Mouse (Mus musculus) hindbrain, embryonic 13.5 days (tissue): ENCODE data around the gene Eef2k. TPM values are rescaled to one million over a fixed set of nuclear protein-coding genes. Genes with fewer than 3 reads are reported as not detected.

Experiments used
- ATAC-seq: fragments of 200-750 bp; cut with Nextera tagmentation; 2 replicates; pipeline ENCODE4 v1.8.0; 2017; ENCODE audit warnings: moderate TSS enrichment; ENCODE audit not compliant: low FRiP score
- H3K27ac ChIP-seq: fragments of 300-500 bp; sonication (generic); 2 replicates; pipeline ENCODE4 v1.5.1; 2015; ENCODE audit warnings: inconsistent platforms, mild to moderate bottlenecking, moderate library complexity
- H3K27me3 ChIP-seq: fragments of 300-500 bp; sonication (generic); 2 replicates; pipeline ENCODE4 v1.6.1; 2015; ENCODE audit warnings: mild to moderate bottlenecking, inconsistent platforms
- H3K36me3 ChIP-seq: fragments of 300-500 bp; sonication (generic); 2 replicates; pipeline ENCODE4 v1.6.1; 2015; ENCODE audit warnings: mild to moderate bottlenecking, inconsistent platforms
- H3K4me1 ChIP-seq: fragments of 300-500 bp; sonication (generic); replicated peaks from 2 replicates; pipeline ENCODE4 v1.6.1; 2015; ENCODE audit warnings: inconsistent platforms
- H3K4me2 ChIP-seq: fragments of 300-500 bp; sonication (generic); 2 replicates; pipeline ENCODE4 v1.6.1; 2015; ENCODE audit warnings: inconsistent platforms, mild to moderate bottlenecking, moderate library complexity
- H3K4me3 ChIP-seq: fragments of 300-500 bp; sonication (generic); 2 replicates; pipeline ENCODE4 v1.5.1; 2015; ENCODE audit warnings: mild to moderate bottlenecking, inconsistent platforms
- H3K9ac ChIP-seq: fragments of 300-500 bp; sonication (generic); 2 replicates; pipeline ENCODE4 v1.6.1; 2015; ENCODE audit warnings: mild to moderate bottlenecking, inconsistent platforms
- H3K9me3 ChIP-seq: fragments of 300-500 bp; sonication (generic); 2 replicates; pipeline ENCODE4 v1.6.1; 2016; ENCODE audit warnings: inconsistent platforms
- WGBS: fragments of 180-500 bp; shearing (Covaris S2); methylation state at CpG from one replicate; pipeline ENCODE4 v1.1.7; 2015; 5-methylcytosine and 5-hydroxymethylcytosine counted together
- polyA plus RNA-seq: library from polyadenylated mRNA; unstranded; fragments of >200 nt; fragmentation: Nextera tagmentation; extraction: Ambion mirVana; gene quantifications from 2 replicates; pipeline ENCODE4 v1.2.1, GENCODE M21; 2015

Gene Eef2k
- polyA plus RNA-seq, 1 experiment from 2014 or later: 26.0 TPM

DNA sequence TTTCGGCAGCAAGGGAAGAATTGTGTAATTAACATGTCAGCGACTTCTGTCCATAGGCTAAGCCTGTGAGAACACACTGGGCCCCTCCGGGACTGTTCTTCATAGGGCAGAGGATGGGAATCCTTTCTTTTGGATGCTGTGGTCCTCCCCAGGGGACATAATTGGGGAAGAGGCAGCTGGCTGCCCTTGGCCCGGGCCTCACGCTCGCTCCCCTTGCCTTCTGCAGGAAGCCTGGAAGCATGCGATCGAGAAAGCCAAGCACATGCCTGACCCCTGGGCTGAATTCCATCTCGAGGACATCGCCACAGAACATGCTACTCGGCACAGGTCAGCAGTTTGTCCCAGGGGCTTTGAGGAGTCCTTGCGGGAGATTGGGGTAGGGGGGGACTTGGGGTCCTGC, 30.5 kb downstream of the Eef2k start:
- Histone ChIP-seq H3K9me3 (no peaks in the 10 kb centered on the region), H3K4me1 (peaks cover 10% of the 10 kb centered on the region), H3K27me3 (no peaks in the 10 kb centered on the region), H3K27ac (no peak overlapping the region), H3K36me3 (0 out of 2 replicates have a peak, but pooled peaks cover 3% of the 10 kb centered on the region), H3K9ac (no peak overlapping the region), H3K4me3 (no peak overlapping the region), H3K4me2 (no peak overlapping the region)
- WGBS: 74% methylated on average over 12 of the region's 12 CpGs
- ATAC-seq: no peak

DNA sequence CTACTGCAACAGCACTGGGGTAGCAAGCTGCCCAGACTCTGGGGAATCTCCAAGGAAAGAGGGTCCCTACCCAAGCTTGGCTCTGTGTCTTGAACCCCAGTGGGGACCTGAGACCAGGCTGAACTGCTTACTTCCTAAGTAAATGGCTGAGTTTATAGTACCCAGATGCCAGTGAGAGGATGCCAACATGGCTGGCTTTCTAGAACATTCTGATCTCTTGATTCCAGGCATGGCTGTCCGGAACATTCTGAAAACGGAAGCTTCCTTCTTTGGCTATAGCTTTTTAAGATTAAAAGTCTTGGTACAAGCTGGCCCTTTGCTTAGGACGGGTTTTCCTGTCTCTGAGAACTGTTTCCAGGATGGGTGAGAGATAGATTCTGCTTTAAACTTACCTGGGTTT, 31.4 kb downstream of the Eef2k start:
- no peak overlapping the region for H3K4me2 ChIP-seq
- no peak overlapping the region for H3K27ac ChIP-seq
- WGBS: 93% methylated on average over 3 of the region's 3 CpGs
- H3K9ac ChIP-seq: no peak overlapping the region
- H3K9me3 ChIP-seq: no peaks in the 10 kb centered on the region
- ATAC-seq: no peak
- H3K36me3 ChIP-seq: peaks cover 3% of the 10 kb centered on the region; the same call in 1 of the 2 replicates
- H3K4me1 ChIP-seq: peaks cover 10% of the 10 kb centered on the region
- no peak overlapping the region for H3K4me3 ChIP-seq
- H3K27me3 ChIP-seq: no peaks in the 10 kb centered on the region

DNA sequence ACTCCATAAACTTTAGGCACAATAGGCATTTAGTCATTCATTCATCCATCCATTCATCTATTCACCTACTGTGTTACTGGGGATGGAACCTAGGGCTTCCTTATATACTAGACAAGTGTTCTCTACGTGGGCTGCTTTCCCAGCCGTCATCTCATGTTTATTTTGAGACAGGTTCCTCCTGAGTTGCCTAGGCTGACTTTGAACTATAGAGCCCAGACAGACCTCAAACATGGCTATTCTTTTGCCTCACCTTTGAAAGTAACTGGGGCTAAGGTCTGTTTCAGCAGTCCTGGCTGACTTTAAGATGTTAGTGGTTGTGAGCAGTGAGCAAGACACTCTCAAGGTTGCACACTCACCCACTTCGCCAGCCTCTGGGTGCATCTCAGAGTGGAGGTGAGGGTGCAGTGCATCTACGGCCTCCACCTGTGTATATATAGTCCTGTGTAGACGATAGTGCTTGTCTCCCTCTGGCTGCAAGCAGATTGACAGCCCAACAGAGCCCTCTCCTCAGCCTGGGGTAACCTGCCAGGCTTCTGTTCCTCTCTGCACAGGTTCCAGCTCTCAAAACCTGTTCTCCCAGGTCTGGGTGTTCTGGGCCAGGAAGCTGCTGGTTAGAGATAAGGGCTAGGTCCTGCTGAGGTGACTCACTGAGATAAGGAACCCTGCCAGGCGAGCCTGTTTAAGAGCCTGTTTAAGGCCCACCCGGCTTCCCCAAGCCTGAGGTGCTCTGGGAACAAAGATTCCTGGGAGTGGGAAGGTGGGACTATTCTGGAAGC, 32.3 kb downstream of the Eef2k start:
- no peak overlapping the region for H3K4me3 ChIP-seq
- no peak overlapping the region for H3K27ac ChIP-seq
- no peak overlapping the region for H3K4me2 ChIP-seq
- H3K36me3 ChIP-seq: peaks cover 9% of the 10 kb centered on the region
- WGBS: 81% methylated on average over 7 of the region's 7 CpGs
- no peaks in the 10 kb centered on the region for H3K9me3 ChIP-seq
- H3K4me1 ChIP-seq: peaks cover 10% of the 10 kb centered on the region
- ATAC-seq: no peak
- H3K9ac ChIP-seq: no peak overlapping the region
- no peaks in the 10 kb centered on the region for H3K27me3 ChIP-seq

DNA sequence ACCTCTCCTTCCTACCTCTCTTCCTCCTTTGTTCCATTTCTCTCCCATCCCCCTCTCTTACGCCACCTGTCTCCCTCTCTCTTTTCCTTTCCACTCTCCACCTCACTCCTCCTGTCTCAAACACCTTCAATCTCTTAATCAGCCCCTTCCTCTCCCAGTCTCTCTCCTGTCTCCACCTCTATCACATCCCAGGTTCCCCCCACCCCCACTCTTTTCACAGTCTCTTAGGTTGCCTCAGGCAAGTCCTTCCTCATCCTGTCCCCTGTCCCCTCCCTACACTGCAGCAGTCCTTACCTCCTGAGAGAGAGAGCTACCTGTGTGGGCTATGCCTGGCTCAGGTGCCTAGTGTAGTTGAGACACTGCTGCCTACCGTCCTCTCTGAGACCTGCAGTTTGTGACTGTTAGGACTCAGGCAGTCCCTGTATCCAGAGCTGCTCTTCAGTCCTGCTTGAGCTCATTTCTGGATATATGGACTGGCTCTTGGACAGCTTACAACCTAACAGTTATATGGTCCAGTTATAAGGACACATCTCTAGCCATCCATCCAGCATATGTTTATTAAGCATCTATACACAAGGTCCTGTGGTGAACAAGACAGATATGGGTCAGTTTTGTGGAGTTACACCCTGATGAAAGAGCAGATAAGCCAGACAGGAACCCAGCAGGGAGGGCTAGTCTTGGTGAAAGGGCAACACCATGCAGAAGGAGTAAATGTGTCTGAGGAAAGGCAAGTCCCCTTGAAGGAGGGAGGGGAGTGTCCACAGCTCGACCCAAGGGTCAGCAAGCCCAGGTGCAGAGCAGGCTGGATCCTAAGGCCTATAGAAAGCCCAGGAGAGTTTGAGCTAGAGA, 33.1 kb downstream of the Eef2k start:
- ATAC-seq: no peak
- no peak overlapping the region for H3K4me3 ChIP-seq
- no peaks in the 10 kb centered on the region for H3K27me3 ChIP-seq
- H3K4me1 ChIP-seq: peaks cover 2% of the 10 kb centered on the region; the same call in 1 of the 2 replicates
- H3K4me2 ChIP-seq: no peak overlapping the region
- H3K9ac ChIP-seq: no peak overlapping the region
- 67% methylated on average over 3 of the region's 3 CpGs for WGBS
- peaks cover 17% of the 10 kb centered on the region for H3K36me3 ChIP-seq
- H3K27ac ChIP-seq: no peak overlapping the region
- H3K9me3 ChIP-seq: no peaks in the 10 kb centered on the region

DNA sequence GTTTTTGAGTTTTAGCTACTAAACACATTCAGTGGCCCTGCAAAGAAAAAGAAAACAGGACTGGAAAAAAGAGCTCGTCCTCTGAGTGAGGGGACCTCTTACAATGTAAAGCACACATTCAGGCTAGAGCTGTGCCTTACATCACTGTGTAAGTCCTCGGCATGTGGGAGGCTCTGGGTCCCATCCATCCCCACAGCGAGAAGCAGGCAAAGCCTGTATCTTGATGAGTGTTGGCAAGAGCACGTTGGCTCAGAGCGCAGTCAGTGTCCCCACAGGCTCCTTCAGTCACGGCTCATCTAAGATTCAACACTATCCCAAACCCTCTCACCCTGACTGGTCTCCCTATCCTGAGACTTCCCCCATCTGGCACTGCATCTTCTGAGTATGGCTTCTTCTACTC, 35.6 kb downstream of the Eef2k start:
- Histone ChIP-seq H3K9ac (no peak overlapping the region), H3K36me3 (peaks cover 27% of the 10 kb centered on the region), H3K27me3 (no peaks in the 10 kb centered on the region), H3K4me3 (no peak overlapping the region), H3K9me3 (no peaks in the 10 kb centered on the region), H3K4me1 (no peaks in the 10 kb centered on the region), H3K4me2 (no peak overlapping the region), H3K27ac (no peak overlapping the region)
- no peak for ATAC-seq
- WGBS: 68% methylated on average over 6 of the region's 6 CpGs

- Histone ChIP-seq H3K36me3 (peaks cover 42% of the 10 kb centered on the region), H3K27ac (no peak overlapping the region), H3K9ac (no peak overlapping the region), H3K4me3 (no peak overlapping the region), H3K4me1 (no peaks in the 10 kb centered on the region), H3K27me3 (no peaks in the 10 kb centered on the region), H3K9me3 (no peaks in the 10 kb centered on the region), H3K4me2 (no peak overlapping the region)
- no peak for ATAC-seq
- 94% methylated on average over 3 of the region's 3 CpGs for WGBS
Measured at GRCm38 (mm10) chr7:120879972-120880371, 37.3 kb downstream of the Eef2k start.

DNA sequence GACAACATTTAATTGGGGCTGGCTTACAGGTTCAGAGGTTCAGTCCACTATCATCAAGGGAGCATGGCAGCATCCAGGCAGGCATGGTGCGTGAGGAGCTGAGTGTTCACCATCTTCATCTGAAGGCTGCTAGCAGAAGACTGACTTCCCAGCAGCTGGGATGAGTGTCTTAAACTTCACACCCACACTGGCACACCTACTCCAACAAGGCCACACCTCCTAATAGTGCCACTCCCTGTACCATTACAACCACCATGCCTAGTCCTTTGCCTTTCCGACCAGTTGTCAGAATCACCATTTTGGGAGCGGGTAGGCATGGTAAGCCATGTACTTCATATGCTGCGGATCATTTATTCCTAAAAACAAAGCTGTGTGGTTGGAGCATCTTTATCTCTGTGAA, 38.1 kb downstream of the Eef2k start:
- no peak for ATAC-seq
- Histone ChIP-seq H3K27ac (no peak overlapping the region), H3K4me2 (no peak overlapping the region), H3K9me3 (no peaks in the 10 kb centered on the region), H3K4me3 (no peak overlapping the region), H3K27me3 (no peaks in the 10 kb centered on the region), H3K36me3 (peaks cover 49% of the 10 kb centered on the region), H3K4me1 (no peaks in the 10 kb centered on the region), H3K9ac (no peak overlapping the region)
- 99% methylated on average over 4 of the region's 4 CpGs for WGBS

GRCm38 (mm10) chr7:120881451-120881850, 38.8 kb downstream of the Eef2k start:
- Histone ChIP-seq H3K9ac (no peak overlapping the region), H3K27ac (no peak overlapping the region), H3K36me3 (peaks cover 56% of the 10 kb centered on the region), H3K4me1 (no peaks in the 10 kb centered on the region), H3K27me3 (no peaks in the 10 kb centered on the region), H3K4me2 (no peak overlapping the region), H3K9me3 (no peaks in the 10 kb centered on the region), H3K4me3 (no peak overlapping the region)
- WGBS: 75% methylated on average over 2 of the region's 2 CpGs
- no peak for ATAC-seq

DNA sequence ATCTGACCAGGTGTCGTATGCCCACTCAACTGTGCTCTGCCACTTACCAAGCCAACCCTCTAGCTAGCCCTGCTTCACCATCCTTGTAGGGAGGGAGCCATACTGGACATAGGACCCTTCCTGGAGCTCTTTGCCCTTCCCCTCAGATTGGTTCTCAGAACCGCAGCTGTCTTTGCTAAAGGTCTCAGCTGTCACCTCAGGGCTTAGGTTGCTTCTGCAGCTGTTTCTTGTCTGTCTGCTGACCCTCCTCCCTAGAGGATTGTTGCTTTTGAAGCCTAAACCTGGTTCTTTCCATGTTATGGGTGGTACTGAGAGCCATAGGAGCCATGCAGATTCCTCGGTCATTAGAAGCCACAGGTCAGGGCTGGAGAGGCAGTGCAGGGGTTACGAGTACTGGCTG, 40.0 kb downstream of the Eef2k start:
- Histone ChIP-seq H3K4me3 (no peak overlapping the region), H3K4me2 (no peak overlapping the region), H3K9me3 (no peaks in the 10 kb centered on the region), H3K4me1 (no peaks in the 10 kb centered on the region), H3K27ac (no peak overlapping the region), H3K36me3 (peaks cover 68% of the 10 kb centered on the region), H3K27me3 (no peaks in the 10 kb centered on the region), H3K9ac (no peak overlapping the region)
- ATAC-seq: no peak
- WGBS: 89% methylated on average over 4 of the region's 4 CpGs

DNA sequence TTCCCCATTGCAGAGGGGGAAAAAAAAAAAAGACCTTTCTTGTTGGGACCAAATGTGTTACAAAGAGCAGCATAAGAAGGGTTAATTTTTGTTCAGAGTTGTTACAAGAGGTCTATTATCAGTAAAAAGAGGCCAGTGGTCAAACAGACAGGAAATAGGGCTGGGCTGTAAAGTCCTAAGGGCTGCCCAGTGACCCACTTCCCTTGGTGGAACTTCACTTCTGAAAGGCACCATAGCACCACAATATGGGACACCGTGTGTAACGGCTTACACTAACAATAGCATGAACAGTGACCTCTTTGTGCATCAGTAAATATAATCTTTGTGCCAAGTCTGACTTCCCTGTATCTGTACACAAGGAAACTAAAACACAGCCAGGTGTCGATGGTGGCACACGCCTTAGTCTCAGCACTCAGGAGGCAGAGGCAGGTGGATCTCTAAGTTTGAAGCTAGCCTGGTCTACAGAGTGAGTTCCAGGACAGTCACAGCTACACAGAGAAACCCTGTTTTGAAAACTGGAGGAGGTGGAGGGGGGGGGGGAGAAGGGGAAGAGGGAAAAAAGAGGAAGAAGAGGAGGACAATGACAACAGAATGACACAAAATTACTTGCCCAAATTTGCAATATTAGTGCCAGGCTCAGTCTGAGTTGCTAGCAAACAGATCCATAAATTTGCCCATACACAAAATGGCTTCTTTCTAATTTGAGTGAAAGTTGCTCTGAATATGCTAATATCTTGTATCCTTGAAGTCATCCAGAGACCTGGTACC, 41.1 kb downstream of the Eef2k start:
- no peaks in the 10 kb centered on the region for H3K4me1 ChIP-seq
- H3K9me3 ChIP-seq: no peaks in the 10 kb centered on the region
- H3K9ac ChIP-seq: no peak overlapping the region
- no peak overlapping the region for H3K4me2 ChIP-seq
- 88% methylated on average over 4 of the region's 4 CpGs for WGBS
- no peak for ATAC-seq
- no peak overlapping the region for H3K27ac ChIP-seq
- peaks cover 69% of the 10 kb centered on the region for H3K36me3 ChIP-seq
- no peaks in the 10 kb centered on the region for H3K27me3 ChIP-seq
- H3K4me3 ChIP-seq: no peak overlapping the region

- H3K27me3 ChIP-seq: no peaks in the 10 kb centered on the region
- H3K4me1 ChIP-seq: no peaks in the 10 kb centered on the region
- no peak overlapping the region for H3K4me3 ChIP-seq
- WGBS: 97% methylated on average over 4 of the region's 4 CpGs
- H3K36me3 ChIP-seq: peaks cover 75% of the 10 kb centered on the region
- ATAC-seq: no peak
- H3K4me2 ChIP-seq: no peak overlapping the region
- no peaks in the 10 kb centered on the region for H3K9me3 ChIP-seq
- no peak overlapping the region for H3K27ac ChIP-seq
- no peak overlapping the region for H3K9ac ChIP-seq
Measured at GRCm38 (mm10) chr7:120884746-120885145, 42.1 kb downstream of the Eef2k start.

- H3K36me3 ChIP-seq: peaks cover 50% of the 10 kb centered on the region
- H3K27me3 ChIP-seq: no peaks in the 10 kb centered on the region
- no peak overlapping the region for H3K9ac ChIP-seq
- no peaks in the 10 kb centered on the region for H3K4me1 ChIP-seq
- no peaks in the 10 kb centered on the region for H3K9me3 ChIP-seq
- no peak overlapping the region for H3K4me3 ChIP-seq
- H3K27ac ChIP-seq: no peak overlapping the region
- no peak for ATAC-seq
- 81% methylated on average over 5 of the region's 5 CpGs for WGBS
- no peak overlapping the region for H3K4me2 ChIP-seq
Measured at GRCm38 (mm10) chr7:120893123-120893522, 50.5 kb downstream of the Eef2k start.
